Mouse (Mus musculus) spleen, postnatal 4 days (tissue): ENCODE measurements around the gene Vldlr.

ENCODE experiments used
- DNase-seq, 2 experiments: peaks; one replicate each; pipeline ENCODE4 v3.0.0; 2022; ENCODE audit warnings: low spot score in 2 of 2

Vldlr gene

DNA sequence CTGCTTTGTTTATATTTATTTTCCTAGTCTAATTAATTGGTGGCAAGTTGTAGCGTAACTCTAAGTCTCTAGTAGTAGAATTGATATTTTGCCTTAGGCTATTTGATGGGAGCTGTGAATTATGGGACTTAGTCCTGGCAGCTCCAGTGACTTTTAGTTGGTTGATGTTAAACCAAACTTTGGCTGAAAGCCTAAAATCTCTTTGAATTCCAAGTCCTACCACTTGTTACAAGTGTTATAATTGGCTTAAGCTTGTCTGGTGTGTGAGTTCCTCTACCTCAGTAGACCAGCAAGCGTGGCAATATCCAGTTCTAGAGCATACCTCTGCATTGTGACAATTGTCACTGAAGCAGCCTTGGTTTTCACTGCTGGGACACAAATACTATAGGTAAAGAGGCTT, 17.1 kb downstream of the Vldlr start:
- no peak for DNase-seq

DNA sequence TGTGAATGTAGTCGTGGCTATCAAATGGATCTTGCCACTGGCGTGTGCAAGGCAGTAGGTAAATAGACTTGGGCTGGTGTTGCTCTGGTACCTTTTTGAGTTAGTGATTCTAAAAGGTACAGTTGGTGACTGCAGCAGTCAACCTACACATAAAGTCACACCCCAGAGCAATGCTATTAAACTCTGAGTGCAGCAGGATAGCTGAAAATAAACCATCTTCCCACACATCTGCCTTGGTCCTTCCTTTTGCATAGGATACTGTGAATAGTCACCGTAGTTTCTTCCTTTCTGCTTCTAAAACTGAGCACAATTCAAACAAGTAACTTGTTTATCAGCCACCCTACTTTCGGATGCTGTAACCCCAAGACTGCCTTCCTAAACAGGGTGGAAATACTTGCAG, 23.6 kb downstream of the Vldlr start:
- no peak for DNase-seq

DNA sequence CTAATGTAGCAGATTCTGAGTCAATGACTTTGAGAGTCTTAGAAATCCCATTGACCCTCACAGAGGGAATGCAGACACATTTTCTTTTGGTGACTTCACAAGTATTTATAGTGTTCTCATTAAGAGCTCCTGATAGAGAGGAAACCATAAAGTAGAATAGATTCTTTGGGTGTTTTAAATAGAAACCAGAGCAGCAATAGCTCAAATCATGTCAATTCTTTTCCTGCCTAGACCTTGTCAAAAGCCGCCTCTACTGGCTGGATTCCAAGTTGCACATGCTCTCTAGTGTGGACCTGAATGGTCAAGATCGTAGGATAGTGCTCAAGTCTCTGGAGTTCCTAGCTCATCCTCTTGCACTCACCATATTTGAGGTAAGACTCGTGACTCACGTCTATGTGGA, 27.2 kb downstream of the Vldlr start:
- DNase-seq = no peak

DNA sequence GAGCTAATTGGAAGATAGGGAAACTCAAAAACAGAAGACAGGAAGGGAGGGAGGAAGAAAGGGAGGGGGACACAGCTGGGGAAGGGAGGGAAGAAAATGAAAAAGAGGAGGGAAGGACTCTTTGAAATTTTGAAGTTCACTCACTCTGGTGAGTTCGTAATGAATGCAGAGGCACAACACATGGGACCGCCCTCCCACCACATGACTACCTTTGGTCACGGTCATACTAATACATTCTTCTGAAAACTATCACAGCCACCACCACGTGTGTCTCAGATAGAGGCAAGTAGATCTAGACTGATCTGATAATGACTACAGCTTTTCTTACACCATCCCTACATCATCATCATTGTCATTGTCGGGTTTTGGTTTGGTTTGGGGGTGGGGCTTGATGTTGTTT, 38.5 kb downstream of the Vldlr start:
- no peak for DNase-seq

DNA sequence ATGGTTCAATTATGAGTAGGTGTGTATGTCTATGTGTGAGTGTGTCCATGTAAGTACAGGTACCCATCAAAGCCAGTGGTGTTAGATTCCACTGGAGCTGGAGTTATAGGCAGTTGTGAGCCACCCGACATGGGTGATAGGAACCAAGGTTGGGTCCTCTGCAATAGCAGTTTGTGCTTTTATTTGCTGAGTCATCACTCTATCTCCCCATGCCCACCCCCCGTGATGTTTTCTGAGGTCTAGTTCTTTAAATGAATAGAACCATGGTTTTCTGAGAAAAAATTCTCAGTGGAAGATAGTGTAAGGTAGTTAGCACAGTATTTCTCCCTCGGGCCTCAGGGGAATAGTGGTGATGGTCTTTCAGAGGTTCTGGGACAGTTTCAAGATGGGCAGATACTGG, 39.4 kb downstream of the Vldlr start:
- DNase-seq = no peak

DNA sequence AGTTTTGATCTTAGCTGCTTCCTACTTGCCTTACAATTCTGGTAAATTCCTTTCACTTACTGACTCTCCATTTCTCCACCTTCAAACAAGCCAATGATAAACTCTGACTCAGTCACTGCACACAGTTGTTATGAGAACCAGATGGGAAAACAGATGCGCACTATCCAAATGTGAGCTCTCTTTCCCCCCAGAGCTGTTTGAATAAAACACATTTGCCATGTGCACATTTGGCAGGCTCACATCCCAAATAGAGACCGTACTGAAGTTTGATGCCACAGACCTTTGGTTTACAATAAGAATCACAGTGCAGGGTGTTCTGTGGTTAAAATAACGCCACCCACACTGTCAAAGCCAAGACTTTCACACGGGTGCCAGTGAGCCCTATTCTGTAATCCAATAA, 43.8 kb downstream of the Vldlr start:
- DNase-seq = no peak

DNA sequence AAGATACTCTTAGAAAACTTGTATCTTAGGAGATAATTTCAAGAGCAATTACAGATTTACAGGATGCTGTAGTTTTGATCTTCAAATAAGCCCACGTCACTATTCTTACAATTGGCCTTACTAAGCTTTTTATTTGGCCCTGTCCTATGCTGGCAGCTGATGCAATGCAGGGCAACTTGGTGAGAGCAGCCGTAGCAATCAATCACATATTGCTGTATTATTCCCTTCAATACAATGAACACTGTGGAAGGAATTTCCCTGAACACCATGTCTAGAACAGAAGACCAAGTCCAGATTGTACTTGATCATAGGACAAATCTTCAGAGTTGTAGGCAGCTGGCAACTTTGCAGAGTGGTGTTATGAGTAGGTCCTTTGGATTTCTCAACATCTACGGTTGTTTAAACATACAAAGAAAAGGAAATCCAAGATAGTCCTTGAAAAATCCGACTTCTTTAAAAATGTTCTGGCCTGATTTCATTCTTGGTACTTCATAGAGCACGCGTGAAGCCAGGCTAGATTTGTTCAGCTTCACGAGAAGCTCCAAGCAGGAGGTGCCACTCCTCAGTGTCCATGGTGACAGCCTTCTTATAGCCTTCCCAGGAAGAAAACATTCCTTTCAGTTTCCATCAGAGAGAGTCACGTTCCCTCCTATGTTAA, 44.5 kb downstream of the Vldlr start:
- no peak for DNase-seq

DNA sequence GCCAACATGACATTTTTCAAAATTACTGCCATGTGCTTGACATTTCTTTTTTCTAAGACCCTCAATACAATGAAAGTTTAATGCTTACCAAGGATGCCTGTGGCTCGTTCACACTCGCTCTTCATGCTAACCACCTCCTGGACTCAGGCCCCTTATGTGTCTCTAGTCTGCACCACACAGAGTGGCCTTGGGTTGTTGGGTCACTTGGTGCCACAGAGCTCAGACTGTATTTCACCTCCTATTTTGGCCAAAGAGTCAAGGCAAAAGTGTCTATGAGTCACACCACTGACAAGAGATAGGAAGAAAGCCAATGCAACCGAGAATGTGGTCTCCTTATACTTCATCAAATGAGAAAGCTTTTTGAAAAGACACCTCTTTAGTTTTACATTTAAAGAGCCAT, 45.9 kb downstream of the Vldlr start:
- DNase-seq = no peak

DNA sequence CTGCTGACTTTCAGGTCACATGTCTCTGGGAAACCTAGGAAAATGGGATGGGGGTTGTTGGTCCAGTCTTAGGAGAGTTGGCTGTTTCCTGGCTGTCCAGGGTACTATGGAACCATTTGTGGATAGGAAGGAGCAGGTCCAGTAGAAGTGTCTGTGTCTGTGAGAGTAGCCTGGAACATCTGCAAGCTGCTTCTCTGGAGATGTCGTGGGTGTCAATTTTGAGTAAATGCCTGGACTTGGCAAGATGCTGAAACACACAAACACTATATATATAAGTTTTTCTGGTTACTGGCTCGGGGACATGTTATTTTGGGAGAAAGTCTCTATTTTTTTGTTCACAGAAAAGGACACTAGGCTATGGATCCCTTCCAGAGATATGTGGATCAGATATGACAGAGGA, 57.1 kb downstream of the Vldlr start:
- no peak for DNase-seq

DNA sequence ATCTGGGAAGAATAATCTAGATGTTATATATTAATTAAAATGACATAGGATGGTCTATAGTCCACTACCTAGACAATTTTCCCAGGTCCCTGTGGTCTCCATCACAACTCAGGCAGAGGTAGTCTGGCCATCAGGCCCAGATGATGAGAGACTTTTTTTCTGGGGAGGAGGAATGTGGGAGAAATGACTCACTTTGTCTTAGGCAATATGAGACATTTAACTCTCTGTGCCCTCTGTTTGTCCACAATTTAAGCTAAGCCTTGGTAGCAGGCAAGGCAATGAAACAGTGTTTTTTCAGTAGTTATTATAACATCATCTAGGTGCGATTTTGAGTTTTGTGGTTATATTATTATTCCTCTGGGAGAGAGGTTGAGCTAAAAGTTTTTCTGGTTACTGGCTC, 58.1 kb downstream of the Vldlr start:
- DNase-seq = no peak

DNA sequence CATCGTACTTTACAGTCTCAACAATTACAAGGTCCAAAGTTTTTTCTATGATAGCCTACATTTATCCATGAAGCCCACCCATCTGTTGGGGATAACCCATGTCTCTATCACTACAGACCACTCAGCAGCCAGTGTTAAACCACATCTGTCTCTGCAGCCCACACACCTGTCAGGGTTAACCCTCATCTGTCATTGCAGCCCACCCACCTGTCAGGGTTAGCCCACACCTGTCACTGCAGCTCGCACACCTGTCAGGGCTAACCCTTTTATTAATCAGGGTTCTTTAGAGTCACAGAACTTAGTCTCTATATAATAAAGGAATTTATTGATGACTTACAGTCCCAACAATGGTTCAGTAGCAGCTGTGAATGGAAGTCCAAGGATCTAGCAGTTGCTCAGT, 62.9 kb downstream of the Vldlr start:
- no peak for DNase-seq
